Mouse (Mus musculus) c-Kit-positive CD71-positive TER-119-negative erythroid progenitor cells, embryonic 14.5 days (primary cell): Measurements from ENCODE around the gene Rnf7.
"Not testable (repeated sequence)": the region's sequence is repeated elsewhere in the genome, so short reads cannot be mapped to it uniquely, and the experiment has no call there.

Experiments
- DNase-seq: peaks from one replicate; pipeline ENCODE4 v3.0.0-alpha.2; 2013; ENCODE audit warnings: low read depth

Gene Rnf7

DNA sequence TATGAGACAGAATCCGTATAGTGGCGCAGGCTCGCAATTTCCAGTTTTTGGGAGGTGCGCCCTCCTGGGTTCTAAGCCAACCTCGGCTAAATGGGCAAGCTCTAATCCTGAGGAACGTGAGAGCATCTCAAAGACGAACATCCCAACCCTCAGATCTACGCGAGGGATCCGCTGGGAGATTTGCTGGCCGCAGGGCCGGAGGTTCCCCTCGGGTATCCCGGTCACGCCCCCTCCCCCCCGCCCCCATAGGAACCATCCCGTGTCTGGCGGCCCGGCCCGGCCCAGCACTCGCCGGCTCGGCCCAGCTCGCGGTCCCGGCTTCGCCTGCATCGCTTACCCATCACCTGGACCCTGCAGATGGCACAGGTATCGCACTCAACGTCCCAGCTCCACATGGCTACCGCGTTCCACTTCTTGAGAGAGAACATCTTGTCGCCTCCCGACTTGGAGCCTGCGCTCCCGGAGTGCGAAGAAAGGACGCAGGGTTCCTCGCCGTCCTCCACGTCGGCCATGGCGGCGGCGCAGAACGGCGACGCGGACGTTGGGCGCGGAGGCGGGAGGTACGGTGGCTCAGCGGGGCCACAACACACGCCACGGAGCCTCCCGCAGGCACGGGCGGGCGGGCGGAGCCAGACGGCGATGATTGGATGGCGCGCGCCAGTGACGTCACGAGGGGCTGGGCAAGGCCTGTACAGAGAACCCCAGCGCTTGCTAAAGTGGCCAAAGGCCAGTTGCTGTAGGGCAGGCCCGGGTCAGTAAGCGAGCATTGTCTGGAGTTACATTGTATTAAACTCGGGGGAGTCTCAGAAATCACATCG lies at the start of gene Rnf7:
Gene Rnf7 (minus strand): TSS at position 605 of the 818 bp plus-strand sequence.
- peak; percentile 88 for DNase-seq

DNA sequence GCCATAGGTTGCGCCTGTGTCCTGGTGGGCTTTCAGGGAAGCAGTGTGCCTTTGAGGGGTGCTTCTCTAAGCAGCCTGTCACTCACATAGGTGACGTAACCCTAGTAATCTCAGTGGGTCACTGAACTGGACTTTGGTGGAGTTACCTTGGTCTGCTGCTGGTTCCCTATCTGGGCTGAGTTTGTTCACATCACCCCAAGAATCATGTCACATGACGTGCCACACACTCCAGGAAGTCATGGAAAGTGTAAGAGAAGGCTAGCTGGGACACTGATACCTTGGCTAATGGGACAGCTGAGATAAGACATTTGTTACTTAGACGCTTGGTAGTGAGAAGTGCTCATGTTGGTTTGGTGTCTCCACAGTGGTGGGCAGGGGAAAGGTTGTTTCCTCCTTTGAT lies 47.5 kb upstream of the Rnf7 start:
- no peak for DNase-seq

DNA sequence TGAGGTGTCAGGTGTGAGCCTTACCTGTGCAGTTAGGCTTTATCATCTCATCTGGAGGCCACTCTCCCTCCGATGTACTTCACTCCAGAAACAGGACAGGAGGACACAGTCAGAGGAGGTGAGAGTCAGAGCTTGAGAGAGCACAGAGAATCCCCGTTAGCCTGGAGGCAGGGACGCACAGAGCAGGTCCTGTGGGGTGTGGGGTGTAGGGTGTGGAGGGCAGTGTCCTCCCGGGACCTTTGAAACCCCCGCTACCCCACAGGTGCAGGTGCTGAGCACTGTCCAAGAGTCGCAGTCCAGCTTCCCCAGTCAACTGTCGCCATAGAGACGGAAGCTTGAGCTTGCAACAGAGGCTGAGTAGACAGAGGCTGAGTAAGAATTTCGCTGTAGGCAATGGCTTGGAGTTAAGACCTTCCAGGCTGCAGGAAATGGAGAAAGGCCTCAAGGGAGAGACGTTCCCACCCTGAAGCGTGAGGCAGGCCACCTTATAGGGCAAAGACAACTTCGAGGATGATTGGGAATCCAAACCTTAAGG lies 46.6 kb upstream of the Rnf7 start, which contains the start of gene Gm28729:
Gene Gm28729 (minus strand): TSS at position 293 of the 535 bp plus-strand sequence.
- no peak for DNase-seq

DNA sequence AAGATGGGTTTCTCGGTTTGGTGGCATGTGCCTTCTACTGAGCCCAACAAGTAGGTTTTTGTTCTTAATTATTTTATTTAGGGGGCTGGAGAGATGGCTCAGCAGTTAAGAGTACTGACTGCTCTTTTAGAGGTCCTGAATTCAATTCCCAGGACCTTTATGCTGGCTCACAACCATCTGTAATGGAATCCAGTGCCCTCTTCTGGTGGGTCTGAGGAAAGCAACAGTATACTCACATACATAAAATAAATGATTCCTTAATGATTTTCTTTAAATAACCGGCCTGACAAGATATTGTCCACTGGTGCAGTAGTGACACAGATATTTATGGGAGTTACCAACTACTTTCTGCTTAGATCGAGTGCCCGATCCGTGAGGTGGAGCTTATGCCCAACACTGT lies 44.7 kb upstream of the Rnf7 start:
- DNase-seq: no peak

DNA sequence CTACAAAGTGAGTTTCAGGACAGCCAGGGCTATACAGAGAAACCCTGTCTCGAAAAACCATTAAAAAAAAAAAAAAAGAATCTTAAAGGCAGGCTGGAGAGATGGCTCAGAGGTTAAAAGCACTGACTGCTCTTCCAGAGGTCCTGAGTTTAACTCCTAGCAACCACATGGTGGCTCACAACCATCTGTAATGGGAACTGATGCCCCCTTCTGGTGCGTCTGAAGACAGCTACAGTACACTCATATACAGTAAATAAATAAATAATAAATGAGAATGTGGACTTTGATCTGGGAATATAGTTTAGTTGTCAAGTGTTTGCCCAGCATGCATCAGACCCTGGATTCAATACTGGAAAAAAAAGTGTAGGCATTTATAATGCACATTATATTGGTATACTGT lies 43.1 kb upstream of the Rnf7 start:
- not testable (repeated sequence) for DNase-seq

DNA sequence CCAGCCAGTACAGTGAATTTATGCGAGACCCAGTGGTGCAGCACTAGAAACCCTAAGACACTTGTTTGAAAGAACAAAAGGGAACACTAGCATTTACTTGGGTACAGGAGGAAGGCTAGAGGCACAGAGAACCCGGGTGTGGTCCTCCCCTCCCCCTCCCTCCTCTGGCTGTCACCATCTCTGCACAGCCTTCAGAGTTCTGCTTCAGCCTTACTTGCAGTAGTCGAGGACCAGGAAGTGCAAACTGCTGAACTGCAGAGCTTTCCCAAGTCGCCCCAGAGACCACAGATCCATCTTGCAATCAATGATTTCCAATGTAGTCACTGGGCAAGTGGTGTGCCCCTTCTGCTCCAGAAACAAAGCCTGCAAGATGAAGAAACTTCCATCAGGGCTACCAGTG lies 39.0 kb upstream of the Rnf7 start:
- no peak for DNase-seq

DNA sequence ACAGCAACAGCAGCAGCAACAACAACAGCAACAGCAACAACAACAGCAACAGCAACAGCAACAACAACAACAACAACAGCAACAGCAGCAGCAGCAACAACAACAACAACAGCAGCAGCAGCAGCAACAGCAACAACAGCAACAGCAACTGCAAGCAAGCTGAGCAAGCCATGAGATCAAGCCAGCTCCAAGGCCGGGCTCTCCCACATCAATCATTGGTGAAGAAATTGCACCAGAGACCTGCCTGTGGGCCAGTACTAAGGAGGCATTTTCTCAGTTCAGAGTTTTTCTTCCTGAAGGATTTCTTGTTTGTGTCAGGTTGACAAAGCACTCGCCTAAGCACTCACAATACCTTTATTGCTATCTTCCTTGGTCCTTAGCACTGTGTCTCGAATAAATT lies 38.3 kb upstream of the Rnf7 start:
- no peak for DNase-seq

DNA sequence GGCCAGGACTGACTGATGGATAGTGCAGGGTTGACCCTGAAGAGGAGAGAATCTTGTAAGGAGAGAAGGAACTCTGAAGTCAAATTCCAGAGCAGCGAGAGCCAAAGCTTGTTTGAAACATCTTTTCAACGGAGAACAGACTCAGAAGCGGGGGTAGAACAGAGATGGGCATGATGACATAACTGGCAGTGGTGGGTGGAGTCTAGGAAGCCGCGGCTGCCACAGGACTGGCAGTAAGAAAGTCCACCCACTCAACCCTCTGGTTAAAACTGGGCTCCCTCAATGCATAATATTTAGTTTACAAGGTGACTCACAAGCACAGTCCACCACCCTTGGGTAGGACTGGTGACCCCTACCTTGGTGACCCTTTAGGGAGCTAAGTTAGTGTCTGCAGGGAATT lies 37.3 kb upstream of the Rnf7 start:
- DNase-seq: no peak

DNA sequence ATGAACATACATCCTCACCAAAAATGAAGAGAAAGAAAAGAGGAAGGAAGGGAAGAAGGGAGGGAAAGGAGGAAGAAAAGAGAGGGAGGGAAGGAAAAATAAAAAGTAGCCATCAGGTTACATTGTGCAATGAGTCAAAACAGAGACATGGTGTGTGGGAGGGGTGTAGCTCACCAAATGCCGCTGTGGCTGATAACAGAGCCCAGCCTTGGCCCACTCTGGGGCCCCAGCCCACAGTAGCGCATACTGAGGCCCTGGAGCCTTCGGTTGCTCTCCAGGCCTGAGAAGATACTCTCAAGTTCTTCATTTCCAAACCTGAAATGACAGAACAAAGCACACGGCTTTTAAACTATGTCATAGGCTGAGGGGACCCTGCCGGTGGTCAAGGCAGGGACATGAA lies 35.8 kb upstream of the Rnf7 start:
- DNase-seq: peak; percentile 33

DNA sequence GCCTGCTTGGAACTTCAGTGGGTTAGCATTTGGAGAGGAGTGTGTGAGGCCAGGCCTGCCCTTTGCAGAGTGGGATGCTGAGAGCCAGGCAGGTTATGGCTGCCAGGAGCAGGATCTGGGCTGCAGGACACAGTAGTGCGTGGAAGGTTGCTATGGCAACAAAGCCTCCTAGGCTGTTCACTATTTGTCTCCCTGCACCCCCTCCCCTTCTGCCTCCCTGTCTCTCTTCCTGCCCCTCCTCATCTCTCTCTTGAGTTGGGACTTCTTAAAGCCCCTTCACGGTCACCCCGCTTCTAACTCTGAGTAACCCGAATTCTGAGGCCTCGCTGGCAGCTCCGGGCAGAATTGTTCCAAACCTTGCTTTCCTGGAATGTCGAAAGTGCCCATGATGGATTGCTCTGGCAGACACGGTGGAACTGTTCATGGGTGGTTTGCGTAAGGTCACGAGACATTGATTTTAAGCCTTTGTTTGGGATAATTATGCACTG lies 27.6 kb upstream of the Rnf7 start:
- DNase-seq: no peak

DNA sequence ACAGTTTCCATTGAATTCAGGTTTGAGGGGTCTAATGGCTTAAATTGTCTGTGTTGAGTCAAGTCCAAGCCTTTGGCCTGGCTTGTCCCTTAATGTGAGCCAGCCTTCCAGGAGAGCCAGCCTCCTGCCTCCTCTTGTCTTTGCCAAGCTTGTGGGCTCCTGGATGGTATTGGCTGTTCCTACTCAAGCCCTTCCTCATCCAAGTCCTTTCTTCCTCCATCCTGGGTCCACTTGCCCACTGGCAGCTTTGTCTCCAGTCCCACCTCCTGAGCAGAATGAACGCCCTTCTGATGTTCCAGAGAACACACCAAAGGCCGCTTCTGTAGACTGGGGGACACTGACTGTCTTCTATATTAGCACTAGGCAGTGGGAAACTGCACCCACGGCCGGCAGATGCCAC lies 26.7 kb upstream of the Rnf7 start:
- DNase-seq: no peak

DNA sequence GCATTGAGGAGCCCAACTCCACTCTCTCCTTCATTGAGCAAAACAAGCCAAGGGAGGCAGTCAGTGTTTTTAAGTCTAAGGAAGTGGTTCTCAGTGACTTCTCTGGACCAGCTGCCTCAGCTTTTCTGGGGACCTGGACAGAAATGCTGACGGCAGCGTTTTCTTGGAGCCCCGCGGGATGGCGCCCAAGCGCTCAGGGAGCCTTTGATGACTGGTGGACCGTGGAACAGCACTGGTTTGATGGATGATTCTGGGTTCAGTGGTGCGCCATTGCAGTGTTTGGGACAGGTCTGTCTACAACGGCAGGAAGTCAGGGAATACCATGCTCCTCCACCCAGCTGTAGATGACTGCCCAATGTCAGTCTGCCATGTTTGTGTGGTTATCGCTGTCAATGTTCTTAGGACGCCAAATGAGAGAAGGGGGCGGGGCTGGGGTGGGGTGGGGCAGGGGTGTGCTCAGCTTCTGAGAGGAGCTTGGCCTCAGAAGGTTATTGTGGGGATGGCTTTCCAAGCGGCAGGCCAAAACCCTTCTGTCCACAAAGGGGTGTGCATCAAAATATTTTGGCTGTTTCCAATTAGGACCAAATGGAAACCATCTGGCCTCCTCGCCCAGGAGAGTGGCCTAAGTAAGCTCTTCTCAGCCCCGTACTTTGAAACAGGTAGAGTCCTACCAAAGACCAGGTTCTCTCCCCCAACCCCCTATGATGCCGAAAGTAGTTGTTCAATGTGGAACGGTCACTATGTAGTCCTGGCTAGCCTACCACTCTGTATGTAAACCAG lies 25.8 kb upstream of the Rnf7 start:
- no peak for DNase-seq

DNA sequence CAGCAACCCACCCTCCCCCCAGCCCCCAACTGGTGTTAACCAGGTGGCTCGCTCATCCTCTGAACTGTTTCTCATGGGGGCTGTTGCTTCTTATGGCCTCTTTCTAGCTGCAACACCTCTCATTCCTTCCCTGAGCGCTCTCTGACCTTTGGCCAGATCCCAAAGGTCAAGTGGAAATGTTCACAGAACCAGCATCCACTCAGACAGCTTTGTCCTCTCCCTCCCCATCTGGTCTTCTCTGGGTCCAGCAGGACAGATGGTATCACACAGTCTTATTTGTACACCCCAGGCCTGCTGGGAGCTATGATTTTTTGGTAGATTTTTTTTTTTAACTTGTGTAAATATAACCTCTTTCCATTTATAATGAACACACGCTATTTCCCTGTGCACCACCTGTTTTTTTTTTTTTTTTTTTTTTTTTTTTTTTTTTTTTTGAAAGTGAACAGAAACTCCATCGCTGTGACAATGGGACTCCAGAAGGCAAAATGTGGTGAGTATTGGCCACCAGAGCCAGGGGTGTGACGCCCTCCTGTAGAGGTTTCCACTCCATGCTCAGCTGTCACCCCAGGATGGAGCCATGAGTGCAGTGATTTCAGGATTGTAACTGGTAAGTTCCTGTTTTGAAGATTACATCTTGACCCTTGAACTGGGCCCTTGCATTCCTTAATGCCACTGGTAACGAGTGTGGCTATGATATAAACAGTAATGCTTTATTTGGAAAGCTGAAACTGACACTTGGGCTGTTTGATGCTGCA lies 24.6 kb upstream of the Rnf7 start:
- no peak for DNase-seq

DNA sequence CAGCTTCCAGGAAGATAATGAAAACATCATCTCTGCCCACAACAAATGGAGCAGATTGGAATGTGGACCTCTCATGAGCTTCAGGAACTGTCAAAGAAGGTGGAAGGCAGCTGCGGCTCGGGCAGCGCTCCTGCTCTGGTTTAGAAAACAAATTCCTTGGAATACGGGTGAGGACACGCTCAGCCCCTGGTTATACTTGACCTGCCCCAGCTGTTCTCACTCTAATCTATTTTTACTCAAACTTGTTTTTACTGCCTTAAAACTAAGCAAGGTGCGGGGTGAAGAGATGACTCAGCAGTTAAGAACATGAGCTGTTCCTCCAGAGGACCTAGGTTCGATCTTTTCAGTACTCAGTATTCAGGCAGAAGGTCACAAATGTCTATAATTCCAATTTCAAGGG lies 22.7 kb upstream of the Rnf7 start:
- no peak for DNase-seq

DNA sequence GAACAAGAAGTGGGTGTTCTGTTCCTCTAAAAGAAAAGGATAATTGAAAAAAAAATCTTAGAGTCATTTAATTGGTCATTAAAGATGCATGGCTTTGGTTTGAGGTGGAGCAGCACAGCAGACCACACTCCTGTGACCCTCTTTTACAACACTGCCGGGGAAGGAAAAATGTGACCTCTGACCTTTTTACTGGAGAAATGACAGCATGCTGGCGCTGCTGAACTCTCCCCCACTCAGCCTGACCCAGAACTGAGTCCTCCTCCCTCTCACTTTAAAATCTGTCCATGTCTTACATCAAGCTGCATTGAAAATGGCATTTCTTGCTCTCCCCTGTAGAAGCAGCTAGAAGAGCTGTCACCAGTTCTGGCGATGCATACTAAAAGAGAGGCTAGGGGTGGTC lies 14.7 kb upstream of the Rnf7 start:
- no peak for DNase-seq

DNA sequence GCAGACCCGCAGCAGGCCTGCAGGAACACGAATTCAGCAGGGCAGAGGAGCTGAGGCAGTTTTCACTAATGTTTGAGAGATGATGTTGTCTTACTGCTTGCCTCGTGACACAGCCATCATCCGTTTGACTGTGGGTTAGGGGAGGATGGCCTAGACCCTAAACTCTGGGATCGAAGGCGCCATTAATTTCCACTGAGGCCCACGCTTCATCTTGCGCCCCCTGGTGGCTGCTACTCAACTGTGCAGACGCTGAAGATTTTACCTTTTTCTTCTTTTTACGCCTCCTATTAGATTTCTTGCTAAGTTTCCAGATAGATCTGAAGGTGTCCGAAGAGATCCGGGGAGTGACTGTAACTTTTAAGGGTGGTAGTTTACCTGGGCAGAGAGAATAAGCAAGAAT lies 13.3 kb upstream of the Rnf7 start:
- peak; percentile 32 for DNase-seq

DNA sequence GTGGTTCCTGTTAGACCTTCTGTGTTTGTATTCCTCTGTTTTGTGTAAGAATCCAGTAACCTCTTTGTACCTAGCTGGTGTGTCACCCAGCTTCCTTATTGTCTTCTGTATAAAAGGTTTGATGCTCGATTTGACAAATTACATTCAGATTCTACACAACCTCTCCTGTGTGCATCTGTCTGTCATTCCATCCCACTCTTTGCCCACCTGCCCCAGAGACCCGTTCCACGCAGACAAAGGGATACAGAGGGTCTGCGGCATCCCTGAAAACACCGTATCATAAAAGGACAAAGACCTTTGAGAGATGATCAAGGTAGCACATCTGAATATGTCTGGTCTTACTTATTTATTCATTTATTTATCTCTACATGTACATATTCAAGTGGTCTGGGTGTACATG lies 9.4 kb upstream of the Rnf7 start:
- DNase-seq: not testable (repeated sequence)

DNA sequence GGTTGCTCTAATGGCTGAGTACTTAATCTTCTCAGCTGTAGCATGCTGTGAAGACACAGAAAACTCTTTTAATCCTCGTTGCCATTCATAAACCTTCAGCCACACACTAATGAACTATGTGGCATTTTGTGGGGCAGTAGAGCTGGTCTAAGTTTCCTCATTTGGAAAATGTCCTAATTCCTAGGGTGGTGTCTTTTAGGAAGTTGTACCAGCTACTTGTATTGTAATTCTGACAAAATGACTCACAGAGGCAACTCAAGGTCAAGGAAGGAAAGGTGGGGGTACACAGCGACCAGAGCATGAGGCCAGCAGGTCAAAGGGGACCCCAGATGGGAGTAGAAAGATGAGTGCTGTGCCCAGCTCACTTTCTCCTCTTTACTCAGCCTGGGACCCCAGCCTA lies 5.2 kb upstream of the Rnf7 start:
- DNase-seq: no peak

DNA sequence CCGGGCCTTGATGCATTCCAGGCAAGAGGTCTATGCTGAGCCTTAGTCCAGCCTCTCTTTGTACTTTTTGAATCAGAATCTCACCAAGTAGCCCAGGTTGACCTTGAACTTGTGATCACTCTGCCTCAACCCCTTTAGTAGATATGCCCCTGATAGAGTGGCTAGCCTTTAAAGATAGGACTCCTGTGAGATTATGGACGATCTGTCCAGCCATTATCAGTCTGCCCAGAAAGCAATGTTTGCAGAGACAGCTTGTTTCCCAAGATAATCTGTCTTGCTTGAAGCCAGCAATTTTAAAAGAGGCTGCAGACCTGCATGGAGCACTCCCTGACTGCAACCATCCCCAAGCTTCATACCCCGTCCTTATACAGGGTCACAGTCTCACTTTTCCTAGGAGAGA lies 4.6 kb upstream of the Rnf7 start:
- DNase-seq: no peak

DNA sequence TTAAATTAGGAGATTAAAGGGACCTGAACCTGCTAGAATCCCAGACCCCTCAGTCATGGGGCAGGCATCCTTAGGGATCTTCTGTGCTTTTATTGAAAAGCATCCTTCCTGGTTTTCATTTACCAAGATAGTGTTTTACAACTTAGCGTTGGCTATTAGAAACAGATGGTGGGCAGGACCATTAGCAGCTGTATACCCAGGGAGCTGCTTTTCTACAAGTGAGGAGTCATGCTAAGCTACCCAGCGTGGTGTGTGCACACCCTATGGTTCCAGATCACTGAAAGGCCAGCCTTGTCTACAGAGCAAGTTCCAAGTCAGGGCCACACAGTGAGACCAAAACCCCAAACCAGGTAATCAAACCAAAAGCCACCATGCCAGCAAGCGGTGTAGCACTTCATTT lies 6.1 kb downstream of the Rnf7 start:
- DNase-seq: no peak

DNA sequence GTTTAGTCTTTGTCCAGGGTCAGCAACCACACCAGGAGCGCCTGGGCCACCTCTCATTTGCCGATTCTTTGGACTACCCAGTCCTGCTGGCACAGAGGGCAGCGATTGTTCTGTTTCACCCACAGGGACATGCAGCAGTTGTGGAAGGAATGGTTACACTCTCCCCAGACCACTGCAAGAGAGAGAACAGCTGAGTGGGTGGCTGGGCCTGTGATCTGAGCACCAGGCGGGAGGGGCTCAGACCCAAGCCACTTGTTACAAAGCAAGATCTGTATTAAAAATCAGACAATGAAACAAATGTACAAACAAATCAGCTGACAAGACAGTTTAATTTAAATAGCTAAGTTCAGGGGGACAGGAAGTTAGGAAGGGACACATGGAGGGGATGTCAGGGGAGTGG lies 6.8 kb downstream of the Rnf7 start:
- DNase-seq: not testable (repeated sequence)

DNA sequence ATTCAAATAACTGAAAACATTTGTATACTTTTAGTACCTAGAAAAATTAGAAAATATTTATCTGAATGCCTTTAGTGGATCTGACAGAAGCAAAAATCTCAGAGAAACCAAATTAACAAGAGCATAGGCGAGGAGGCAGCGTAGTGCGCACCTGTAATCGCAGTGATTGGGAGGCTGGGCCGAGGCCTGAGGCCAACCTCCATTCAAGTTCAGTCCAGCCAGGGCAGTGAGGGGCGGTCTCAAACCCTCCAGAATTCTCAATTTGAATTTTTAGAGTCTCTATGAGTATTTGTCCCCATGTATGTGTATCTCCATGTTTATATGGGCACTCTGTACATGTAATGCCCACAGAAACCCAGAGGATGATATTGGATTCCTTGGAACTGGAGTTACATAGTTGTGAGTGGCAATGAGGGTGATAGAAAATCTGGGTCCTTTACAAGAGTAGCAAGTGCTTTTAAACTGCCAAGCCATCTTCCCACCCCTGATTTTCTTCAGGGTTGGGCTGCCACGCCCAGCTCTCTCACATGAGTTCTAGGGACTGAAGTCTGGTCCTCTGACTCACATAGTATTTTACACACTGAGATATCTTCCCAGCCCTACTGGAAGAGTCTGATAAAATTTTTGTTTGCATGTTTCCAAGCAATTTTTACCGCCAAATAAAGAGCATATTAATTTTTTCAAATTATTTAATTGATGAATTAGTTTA lies 8.1 kb downstream of the Rnf7 start:
- DNase-seq: no peak
